Mouse (Mus musculus) erythroblast, embryonic 14.5 days (primary cell): ENCODE data around the gene Hist1h2bp.

Source experiments
- GATA1 ChIP-seq: IDR thresholded peaks from 2 replicates; pipeline ENCODE4 v1.6.1; 2012; ENCODE audit warnings: low read length, inconsistent platforms, mixed read lengths
- TAL1 ChIP-seq: IDR thresholded peaks from 3 replicates; pipeline ENCODE4 v1.6.1; 2012; ENCODE audit warnings: low read length, inconsistent platforms, mixed read lengths

DNA sequence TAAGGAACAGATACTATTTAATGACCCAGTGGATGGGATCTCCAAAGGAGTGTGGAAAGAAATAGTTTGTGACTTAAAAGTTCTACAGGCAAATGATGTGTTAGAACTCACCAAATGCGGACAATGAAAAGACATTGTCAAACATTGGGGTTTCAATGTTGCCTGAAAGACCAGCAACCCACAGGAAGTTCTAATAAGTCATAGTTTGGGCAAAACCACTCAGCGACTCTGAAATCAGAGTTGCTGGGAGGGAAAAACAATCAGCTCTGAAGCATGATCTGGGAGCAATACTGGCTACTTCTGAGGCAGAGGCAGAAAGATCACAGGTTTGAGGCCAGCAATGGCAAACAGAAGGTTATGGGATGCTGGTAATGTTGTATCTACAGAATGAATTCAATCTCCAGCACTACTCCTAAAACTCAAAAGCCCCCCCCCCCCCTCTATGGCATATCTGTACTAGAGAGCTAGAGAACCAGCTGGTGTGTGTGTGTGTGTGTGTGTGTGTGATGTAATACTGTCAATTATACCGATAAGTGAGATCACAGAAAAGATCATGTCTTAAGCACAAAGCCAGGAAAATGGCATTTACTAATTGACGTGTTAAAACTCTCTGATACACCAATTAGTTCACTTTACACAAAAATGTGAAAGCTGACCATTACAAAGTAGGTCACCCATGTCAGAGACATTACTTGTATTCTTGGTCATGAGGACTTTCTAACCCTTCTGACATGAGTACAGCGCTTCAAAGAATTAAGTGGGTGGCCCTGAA, 37.7 kb upstream of the Hist1h2bp start:
- no peak for TF ChIP-seq GATA1
- no peak for TF ChIP-seq TAL1
